Mouse (Mus musculus) left cerebral cortex, adult 11 months (tissue): ENCODE results near the gene Zmynd15.
"Not testable (repeated sequence)": the region's sequence is repeated elsewhere in the genome, so short reads cannot be mapped to it uniquely, and the experiment has no call there.

Experiments
- DNase-seq: peaks from one replicate; pipeline ENCODE4 v3.0.0; 2022; ENCODE audit warnings: low spot score

The Zmynd15 gene

GRCm38 (mm10) chr11:70458688-70459600 is at the start of gene Zmynd15:
Gene Zmynd15 (plus strand): TSS chr11:70459433.
- no peak for DNase-seq

DNA sequence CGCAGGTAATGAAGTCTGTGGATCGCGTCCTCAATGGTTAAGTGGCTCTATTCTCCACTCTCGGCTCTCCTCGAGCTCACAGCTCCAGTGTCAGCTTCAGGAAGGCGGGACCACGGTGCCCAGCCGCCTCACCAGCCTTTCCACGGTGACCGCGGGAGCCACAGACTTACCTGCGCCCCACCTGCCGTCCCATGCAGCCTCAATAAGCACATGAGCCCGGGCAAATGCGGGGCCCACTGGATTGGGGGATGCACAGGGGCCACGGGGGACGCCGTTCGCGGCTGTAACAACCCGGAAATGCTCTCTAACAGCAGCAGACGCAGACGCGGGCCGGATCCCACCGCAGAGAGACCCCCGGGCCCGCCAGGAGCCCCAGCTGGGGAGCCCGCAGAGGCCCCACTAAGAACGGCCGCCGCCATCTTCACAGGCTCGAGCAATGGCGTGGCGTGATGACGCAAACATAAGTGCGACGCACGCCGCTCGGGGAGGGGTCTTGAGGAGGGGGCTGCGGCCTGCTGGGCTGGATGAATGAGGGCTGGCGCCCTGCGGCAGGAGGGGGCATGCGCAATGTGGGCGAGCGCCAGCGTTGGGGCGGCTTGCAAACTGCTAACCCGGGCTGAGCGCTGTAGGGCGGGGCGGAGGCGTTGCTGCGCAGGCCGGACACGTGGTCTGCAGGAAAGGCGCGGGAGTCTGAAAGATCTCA is 49.5 kb upstream of the Zmynd15 start, which contains the start of gene Pelp1:
Gene Pelp1, minus strand, starts transcription at position 438 of the 703 bp plus-strand sequence.
- peak; percentile 82 for DNase-seq

DNA sequence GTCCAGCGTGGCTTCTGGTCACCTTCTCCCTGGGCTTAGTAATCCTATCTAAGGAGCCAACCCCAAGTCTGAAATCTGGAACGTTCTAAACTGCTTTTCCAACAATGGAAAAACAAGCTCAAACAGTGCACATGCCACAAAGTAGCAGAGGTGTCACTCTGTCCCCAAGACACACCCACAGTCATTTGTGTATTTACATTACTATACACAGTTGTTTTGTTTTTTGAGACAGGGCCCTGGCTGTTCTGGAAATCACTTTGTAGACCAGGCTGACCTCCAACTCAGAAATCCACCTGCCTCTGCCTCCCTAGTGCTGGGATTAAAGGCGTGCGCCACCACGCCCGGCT is 49.0 kb upstream of the Zmynd15 start:
- no peak for DNase-seq

GRCm38 (mm10) chr11:70412591-70412990 is 46.6 kb upstream of the Zmynd15 start:
- no peak for DNase-seq

DNA sequence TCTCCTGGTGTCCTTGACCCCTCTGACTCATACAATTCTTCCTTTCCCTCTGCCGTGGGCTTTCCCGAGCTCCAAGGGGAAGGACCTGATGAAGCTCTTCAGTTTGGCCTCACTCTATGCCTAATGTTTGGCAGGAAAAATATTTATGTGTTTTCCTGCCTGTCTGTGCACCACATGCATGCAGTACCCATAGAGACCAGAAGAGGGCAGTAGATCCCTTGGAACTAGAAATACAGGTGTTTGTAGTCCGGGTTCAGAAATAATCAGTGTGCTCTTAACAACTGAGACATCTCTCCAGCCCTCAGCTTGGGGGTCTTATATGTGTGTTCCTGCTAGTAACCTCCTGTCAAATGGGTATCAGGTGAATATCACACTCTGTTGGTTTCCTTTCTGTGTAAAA is 45.3 kb upstream of the Zmynd15 start:
- DNase-seq, result peak; percentile 65

DNA sequence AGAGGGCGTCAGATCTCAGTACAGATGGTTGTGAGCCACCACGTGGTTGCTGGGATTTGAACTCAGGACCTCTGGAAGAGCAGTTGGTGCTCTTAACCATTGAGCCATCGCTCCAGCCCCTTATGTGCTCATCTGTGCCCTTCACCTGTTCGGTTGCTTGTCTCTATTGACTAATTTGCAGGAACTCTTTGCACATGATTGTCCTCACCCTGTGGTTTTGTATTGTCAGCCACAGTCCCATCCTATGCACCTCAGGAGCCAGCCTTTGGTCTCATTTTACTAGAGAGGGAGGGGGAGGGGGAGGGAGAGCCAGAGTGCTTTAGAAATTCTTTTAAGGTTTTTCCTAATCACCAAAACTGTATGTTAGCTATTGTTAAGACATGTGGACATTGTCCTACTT is 41.0 kb upstream of the Zmynd15 start:
- DNase-seq, result no peak

- DNase-seq, result no peak
Observed at GRCm38 (mm10) chr11:70419486-70419885, 39.7 kb upstream of the Zmynd15 start.

DNA sequence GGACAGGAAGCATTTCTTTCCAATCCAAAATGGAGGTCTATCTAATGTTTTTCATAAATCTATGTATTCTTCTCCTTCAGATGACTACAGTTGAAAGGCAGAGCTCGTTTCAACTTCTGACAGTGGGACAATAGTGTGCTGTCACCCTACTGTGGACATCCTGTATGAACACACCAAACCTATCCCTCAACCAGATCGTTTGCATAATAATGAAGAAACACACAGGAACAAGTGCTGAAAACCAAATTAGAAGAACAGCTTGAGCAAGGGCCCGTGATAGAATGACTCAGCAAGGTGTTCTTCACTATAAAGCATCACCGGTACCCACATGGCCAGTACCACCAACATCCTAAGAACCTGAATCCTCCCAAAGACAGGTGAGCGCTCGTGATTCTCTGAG is 32.6 kb upstream of the Zmynd15 start:
- not testable (repeated sequence) for DNase-seq

- no peak for DNase-seq
Observed at GRCm38 (mm10) chr11:70431574-70431973, 27.7 kb upstream of the Zmynd15 start.

GRCm38 (mm10) chr11:70432048-70432894 is 27.0 kb upstream of the Zmynd15 start, which contains the start of gene Arrb2:
Gene Arrb2 (plus strand): TSS chr11:70432635.
- DNase-seq, result peak; percentile 96

- no peak for DNase-seq
Observed at GRCm38 (mm10) chr11:70432895-70433568, 26.2 kb upstream of the Zmynd15 start.

DNA sequence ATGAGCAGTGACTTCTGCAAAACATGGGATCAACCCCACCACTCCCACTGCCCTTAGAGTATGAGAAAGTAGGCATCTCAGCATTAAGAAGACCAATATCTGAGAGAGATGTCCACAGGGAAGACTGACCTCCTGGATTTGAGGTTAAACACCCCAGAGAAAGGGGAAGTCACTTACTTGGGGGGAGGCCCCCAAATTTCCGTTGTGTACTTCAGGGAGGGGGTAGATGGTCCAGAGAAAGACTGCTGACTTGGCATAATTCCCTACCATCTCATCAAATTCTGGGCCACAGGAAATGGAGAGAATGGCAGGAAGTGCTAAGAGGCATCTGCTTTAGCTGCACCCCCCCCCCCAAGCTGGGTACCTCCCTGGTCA is 25.7 kb upstream of the Zmynd15 start:
- no peak for DNase-seq

DNA sequence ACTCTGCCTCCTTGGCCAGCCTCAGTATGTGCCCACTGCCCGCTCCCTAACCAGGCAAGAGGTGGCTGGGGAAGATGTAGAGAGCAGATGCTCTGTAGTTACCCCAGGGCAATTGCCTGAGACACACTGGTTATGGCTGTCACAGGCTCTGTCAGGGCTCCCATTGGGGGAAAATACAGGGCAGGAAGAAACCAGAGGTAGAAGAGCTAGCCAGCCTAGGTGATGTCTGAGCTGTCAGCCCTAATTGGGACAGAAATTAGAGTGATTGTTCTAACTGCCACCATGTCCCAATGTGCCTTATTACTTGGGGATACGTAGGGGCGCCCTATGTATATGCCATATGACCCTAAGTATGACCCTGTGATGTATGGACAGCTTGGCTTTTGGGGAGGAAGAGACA is 25.3 kb upstream of the Zmynd15 start:
- no peak for DNase-seq

- no peak for DNase-seq
Observed at GRCm38 (mm10) chr11:70435476-70435875, 23.8 kb upstream of the Zmynd15 start.

DNA sequence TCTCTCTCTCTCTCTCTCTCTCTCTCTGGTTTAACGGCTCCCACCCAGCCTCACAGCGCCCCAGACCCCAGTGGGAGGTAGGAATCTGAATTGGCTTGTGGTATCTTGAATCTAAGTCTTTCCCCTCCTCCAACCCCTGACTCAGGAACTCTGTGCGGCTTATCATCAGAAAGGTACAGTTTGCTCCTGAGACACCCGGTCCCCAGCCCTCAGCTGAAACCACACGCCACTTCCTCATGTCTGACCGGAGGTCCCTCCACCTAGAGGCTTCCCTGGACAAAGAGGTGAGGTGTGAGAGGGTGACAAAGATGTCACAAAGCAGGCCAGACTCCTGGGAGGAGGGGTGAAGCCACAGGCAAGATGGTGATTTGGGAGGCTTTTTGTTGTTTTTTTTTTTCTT is 21.8 kb upstream of the Zmynd15 start:
- DNase-seq, result no peak

GRCm38 (mm10) chr11:70438728-70439374 is 20.4 kb upstream of the Zmynd15 start:
- DNase-seq, result no peak

GRCm38 (mm10) chr11:70440637-70441036 is 18.6 kb upstream of the Zmynd15 start:
- no peak for DNase-seq

DNA sequence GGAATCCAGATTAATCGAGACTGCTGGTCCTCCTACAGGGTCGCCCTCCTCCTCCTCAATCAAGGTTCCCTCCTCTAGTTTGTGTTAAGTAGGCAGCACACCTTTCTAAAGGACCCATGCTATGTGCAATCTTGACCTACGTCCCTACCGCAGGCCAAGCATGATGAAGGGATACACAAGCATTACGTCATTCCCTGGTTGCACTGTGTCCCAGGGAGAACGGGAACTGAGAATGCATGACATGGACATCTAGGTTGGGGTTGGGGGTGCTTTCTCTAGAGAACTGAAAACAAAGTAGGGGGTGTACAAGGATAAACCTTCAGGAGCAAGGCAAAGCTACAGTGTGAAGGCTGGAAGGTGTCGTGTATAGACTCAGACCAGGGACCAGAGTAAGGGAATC is 17.4 kb upstream of the Zmynd15 start:
- no peak for DNase-seq

DNA sequence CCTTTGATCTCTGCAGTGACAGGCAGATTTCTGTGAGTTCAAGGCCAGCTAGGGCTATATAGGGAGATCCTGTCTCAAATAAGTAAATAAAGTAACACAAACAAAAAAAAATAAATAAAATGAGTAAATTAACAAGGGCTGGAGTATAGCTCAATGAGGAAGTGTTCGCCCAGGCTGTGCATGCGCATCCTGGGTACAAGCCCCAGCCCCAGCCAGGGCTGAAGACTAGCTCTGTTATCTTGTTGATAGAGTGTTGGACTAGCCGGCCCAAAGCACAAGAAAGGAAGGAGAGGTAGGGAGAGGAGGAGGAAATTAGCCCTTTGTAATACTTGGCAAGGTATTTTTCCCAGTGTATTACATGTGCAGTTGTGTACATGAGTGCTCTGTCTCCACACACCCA is 15.3 kb upstream of the Zmynd15 start:
- no peak for DNase-seq

- DNase-seq, result no peak
Observed at GRCm38 (mm10) chr11:70444667-70445066, 14.6 kb upstream of the Zmynd15 start.

DNA sequence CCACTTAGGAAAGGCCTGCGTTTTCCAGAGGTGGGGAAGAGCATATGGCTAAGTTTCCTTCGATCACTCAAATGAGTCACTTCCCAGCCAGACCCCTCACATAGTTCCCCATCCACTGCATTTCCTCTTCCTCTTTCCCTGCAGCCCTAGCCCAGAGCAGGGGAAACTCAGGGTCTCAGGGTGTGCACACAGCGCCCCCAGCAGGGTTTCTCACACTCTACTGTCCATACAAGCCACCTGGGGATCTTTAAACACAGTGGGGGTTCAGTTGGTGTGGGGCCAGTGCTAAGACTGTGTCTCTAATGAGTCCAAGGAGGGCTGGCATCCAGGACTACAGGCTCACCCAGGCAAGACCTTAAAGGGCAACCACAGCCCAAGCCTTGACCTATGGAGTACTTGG is 12.5 kb upstream of the Zmynd15 start:
- DNase-seq, result no peak
